Mouse (Mus musculus): ENCODE results near the gene Rgmb. TPM values are rescaled to one million over a fixed set of nuclear protein-coding genes. Genes with fewer than 3 reads are reported as not detected.

Gene Rgmb
- polyA plus RNA-seq, 1 experiment = not detected

GRCm38 (mm10) chr17:15816379-15817095 lies 14.3 kb downstream of the Rgmb start:
- TF ChIP-seq GATA1 (IDR thresholded peaks at IDR 0.05; ENCODE audit: low read length) (no peak), TAL1 (IDR thresholded peaks at IDR 0.05; ENCODE audit: low read length) (no peak)

GRCm38 (mm10) chr17:15815312-15816018 lies 15.4 kb downstream of the Rgmb start:
- TF ChIP-seq GATA1 (IDR thresholded peaks at IDR 0.05; ENCODE audit: low read length) (no peak), TAL1 (IDR thresholded peaks at IDR 0.05; ENCODE audit: low read length) (no peak)
- Histone ChIP-seq H3K9me3 (ENCODE audit: control insufficient read depth, low read length) (no peaks in the 10 kb centered on the region), H3K4me1 (ENCODE audit: control insufficient read depth) (no peaks in the 10 kb centered on the region), H3K4me3 (replicated peaks) (no peak overlapping the region), H3K27me3 (ENCODE audit: control insufficient read depth) (no peaks in the 10 kb centered on the region), H3K36me3 (ENCODE audit: control insufficient read depth) (no peaks in the 10 kb centered on the region)

More at GRCm38 (mm10) chr17:15816379-15817095, 14.3 kb downstream of the Rgmb start:
- Histone ChIP-seq H3K4me3 (replicated peaks) (no peak overlapping the region), H3K27me3 (ENCODE audit: control insufficient read depth) (no peaks in the 10 kb centered on the region), H3K4me1 (ENCODE audit: control insufficient read depth) (no peaks in the 10 kb centered on the region), H3K9me3 (ENCODE audit: control insufficient read depth, low read length) (no peaks in the 10 kb centered on the region), H3K36me3 (ENCODE audit: control insufficient read depth) (no peaks in the 10 kb centered on the region)

- no peaks in the 10 kb centered on the region for H3K4me1 ChIP-seq (ENCODE audit: control insufficient read depth)
- no peaks in the 10 kb centered on the region for H3K36me3 ChIP-seq (ENCODE audit: control insufficient read depth)
- TF ChIP-seq TAL1 (IDR thresholded peaks at IDR 0.05; ENCODE audit: low read length) (no peak), GATA1 (IDR thresholded peaks at IDR 0.05; ENCODE audit: low read length) (no peak)
- H3K4me3 ChIP-seq (replicated peaks) = no peak overlapping the region
- no peaks in the 10 kb centered on the region for H3K27me3 ChIP-seq (ENCODE audit: control insufficient read depth)
- H3K9me3 ChIP-seq (ENCODE audit: control insufficient read depth, low read length) = no peaks in the 10 kb centered on the region
These were observed 17.1 kb downstream of the Rgmb start for GRCm38 (mm10) chr17:15813658-15814212.

GRCm38 (mm10) chr17:15812136-15812778 lies 18.6 kb downstream of the Rgmb start:
- H3K4me1 ChIP-seq (ENCODE audit: control insufficient read depth) = no peaks in the 10 kb centered on the region
- TF ChIP-seq TAL1 (IDR thresholded peaks at IDR 0.05; ENCODE audit: low read length) (no peak), GATA1 (IDR thresholded peaks at IDR 0.05; ENCODE audit: low read length) (no peak)
- H3K4me3 ChIP-seq (replicated peaks) = no peak overlapping the region
- no peaks in the 10 kb centered on the region for H3K36me3 ChIP-seq (ENCODE audit: control insufficient read depth)
- no peaks in the 10 kb centered on the region for H3K27me3 ChIP-seq (ENCODE audit: control insufficient read depth)
- no peaks in the 10 kb centered on the region for H3K9me3 ChIP-seq (ENCODE audit: control insufficient read depth, low read length)

GRCm38 (mm10) chr17:15809949-15810348 lies 20.9 kb downstream of the Rgmb start:
- TF ChIP-seq GATA1 (IDR thresholded peaks at IDR 0.05; ENCODE audit: low read length) (no peak), TAL1 (IDR thresholded peaks at IDR 0.05; ENCODE audit: low read length) (no peak)
- Histone ChIP-seq H3K9me3 (ENCODE audit: control insufficient read depth, low read length) (no peaks in the 10 kb centered on the region), H3K4me1 (ENCODE audit: control insufficient read depth) (no peaks in the 10 kb centered on the region), H3K36me3 (ENCODE audit: control insufficient read depth) (no peaks in the 10 kb centered on the region), H3K4me3 (replicated peaks) (no peak overlapping the region), H3K27me3 (ENCODE audit: control insufficient read depth) (no peaks in the 10 kb centered on the region)

GRCm38 (mm10) chr17:15808468-15809374 lies 22.1 kb downstream of the Rgmb start:
- H3K36me3 ChIP-seq (ENCODE audit: control insufficient read depth) = no peaks in the 10 kb centered on the region
- H3K9me3 ChIP-seq (ENCODE audit: control insufficient read depth, low read length) = no peaks in the 10 kb centered on the region
- no peaks in the 10 kb centered on the region for H3K4me1 ChIP-seq (ENCODE audit: control insufficient read depth)
- no peaks in the 10 kb centered on the region for H3K27me3 ChIP-seq (ENCODE audit: control insufficient read depth)
- no peak for TF ChIP-seq TAL1 (IDR thresholded peaks at IDR 0.05; ENCODE audit: low read length)
- TF ChIP-seq GATA1 (IDR thresholded peaks at IDR 0.05; ENCODE audit: low read length) = no peak
- no peak overlapping the region for H3K4me3 ChIP-seq (replicated peaks)

GRCm38 (mm10) chr17:15808015-15808414 lies 22.8 kb downstream of the Rgmb start:
- Histone ChIP-seq H3K9me3 (ENCODE audit: control insufficient read depth, low read length) (no peaks in the 10 kb centered on the region), H3K27me3 (ENCODE audit: control insufficient read depth) (no peaks in the 10 kb centered on the region), H3K4me1 (ENCODE audit: control insufficient read depth) (no peaks in the 10 kb centered on the region), H3K36me3 (ENCODE audit: control insufficient read depth) (no peaks in the 10 kb centered on the region), H3K4me3 (replicated peaks) (no peak overlapping the region)
- TF ChIP-seq TAL1 (IDR thresholded peaks at IDR 0.05; ENCODE audit: low read length) (no peak), GATA1 (IDR thresholded peaks at IDR 0.05; ENCODE audit: low read length) (no peak)

GRCm38 (mm10) chr17:15807295-15807984 lies 23.4 kb downstream of the Rgmb start:
- H3K9me3 ChIP-seq (ENCODE audit: control insufficient read depth, low read length) = no peaks in the 10 kb centered on the region
- H3K27me3 ChIP-seq (ENCODE audit: control insufficient read depth) = no peaks in the 10 kb centered on the region
- H3K4me1 ChIP-seq (ENCODE audit: control insufficient read depth) = no peaks in the 10 kb centered on the region
- no peaks in the 10 kb centered on the region for H3K36me3 ChIP-seq (ENCODE audit: control insufficient read depth)
- no peak overlapping the region for H3K4me3 ChIP-seq (replicated peaks)
- TF ChIP-seq TAL1 (IDR thresholded peaks at IDR 0.05; ENCODE audit: low read length) (no peak), GATA1 (IDR thresholded peaks at IDR 0.05; ENCODE audit: low read length) (no peak)

Measured in erythroblast, embryonic 14.5 days (primary cell).